Mouse (Mus musculus): ENCODE data around the gene H2al1a. TPM values are rescaled to one million over a fixed set of nuclear protein-coding genes. Genes with fewer than 3 reads are reported as not detected.
A peak's percentile ranks its signal among the peaks of the same experiment; 100 is the strongest.
"Not testable (repeated sequence)": the region's sequence is repeated elsewhere in the genome, so short reads cannot be mapped to it uniquely, and the experiment has no call there.

The H2al1a gene
- total RNA-seq (2015) (not detected in 2 replicates), total RNA-seq (2017) (not detected in 2 replicates)

DNA sequence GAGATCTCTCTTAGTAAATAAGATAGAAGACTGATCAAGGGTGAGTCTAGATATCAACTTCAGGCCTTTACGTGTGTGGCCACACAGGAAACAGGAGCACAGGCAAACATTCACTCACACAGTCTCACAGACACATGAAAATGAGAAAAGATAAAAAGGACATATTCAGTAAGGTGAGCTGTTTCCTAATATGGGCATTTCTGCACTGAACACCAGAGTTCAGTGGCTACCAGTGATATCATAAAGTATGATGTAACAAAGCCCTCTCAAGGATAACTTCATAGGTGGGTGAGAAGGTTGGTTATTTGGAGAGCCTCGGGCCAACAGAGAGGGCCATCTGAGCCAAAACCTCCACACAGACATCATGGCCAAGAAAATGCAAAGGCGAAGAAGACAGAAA is at the start of gene H2al1a:
H2al1a (plus strand) TSS at position 301 of the 400 bp plus-strand sequence.
- not testable (repeated sequence) for ATAC-seq (replicated peaks; ENCODE audit: poor library complexity)

- ATAC-seq (replicated peaks; ENCODE audit: poor library complexity) = no peak
Measured at GRCm38 (mm10) chrX:11250155-11250554, 48.9 kb upstream of the H2al1a start.

DNA sequence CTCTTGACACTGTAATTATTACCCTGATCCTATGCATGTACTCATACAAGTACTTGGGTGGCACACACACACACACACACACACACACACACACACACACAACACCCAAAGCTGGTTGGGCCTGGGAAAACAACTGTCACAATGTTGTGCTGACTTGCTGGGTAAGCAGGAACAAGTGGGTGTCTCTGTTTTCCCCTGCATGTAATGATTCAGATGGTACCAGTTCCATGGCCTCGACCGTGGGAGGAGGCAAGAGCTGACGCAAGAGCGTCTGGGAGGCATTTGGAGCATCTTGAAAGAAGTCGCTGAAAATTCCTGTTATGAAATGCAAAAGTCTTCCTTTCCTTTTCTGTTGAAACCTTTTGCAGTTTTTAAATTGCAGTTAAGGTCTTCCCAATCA is 45.0 kb upstream of the H2al1a start:
- peak; percentile 58; the same call in 1 of the 2 replicates for ATAC-seq (replicated peaks; ENCODE audit: poor library complexity)

GRCm38 (mm10) chrX:11254521-11255207 is 44.4 kb upstream of the H2al1a start:
- ATAC-seq (replicated peaks; ENCODE audit: poor library complexity) = peak; percentile 50; the same call in 1 of the 2 replicates

- no peak for ATAC-seq (replicated peaks; ENCODE audit: poor library complexity)
Measured at GRCm38 (mm10) chrX:11255564-11256360, 43.3 kb upstream of the H2al1a start.

- no peak for ATAC-seq (replicated peaks; ENCODE audit: poor library complexity)
Measured at GRCm38 (mm10) chrX:11264918-11265317, 34.1 kb upstream of the H2al1a start.

GRCm38 (mm10) chrX:11267791-11268190 is 31.3 kb upstream of the H2al1a start:
- ATAC-seq (replicated peaks; ENCODE audit: poor library complexity) = no peak

DNA sequence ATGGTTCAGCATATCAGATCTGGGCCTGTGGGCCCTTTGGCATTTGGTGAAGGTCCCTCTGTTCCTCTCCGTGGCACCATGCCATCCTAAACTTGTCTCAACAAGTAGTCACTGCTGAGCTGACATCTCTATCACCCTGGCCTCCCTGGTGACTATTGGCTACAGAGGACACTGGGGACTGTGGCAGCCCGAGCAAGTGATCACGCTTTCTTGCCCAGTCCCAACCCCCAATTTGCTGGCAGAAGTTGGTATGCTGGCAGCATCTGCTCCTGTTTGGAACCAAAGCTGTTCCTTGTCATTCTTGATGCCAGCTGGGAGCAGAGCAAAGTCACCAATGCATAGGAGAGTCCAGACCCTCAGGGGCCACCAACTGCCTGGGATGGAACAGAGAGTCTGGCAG is 30.0 kb upstream of the H2al1a start:
- no peak for ATAC-seq (replicated peaks; ENCODE audit: poor library complexity)

DNA sequence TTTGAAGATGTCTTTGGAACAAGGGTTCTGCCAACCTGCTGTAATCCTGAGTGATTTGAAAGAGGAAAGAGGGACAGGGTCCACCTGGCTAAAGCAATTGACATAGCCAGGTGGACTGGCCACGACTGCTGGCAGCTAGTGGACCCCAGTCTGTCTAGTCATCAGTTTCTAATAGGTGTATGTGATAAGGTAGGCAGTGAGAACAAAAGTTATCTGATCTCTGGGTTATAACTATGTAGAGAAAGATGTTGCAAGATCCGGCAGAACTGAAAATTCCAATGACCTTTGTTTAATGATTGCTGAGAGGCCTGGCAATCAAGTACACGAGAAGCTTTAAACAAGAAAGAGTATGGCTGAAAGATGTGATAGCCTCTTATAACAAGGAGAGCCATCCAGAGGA is 25.9 kb upstream of the H2al1a start:
- ATAC-seq (replicated peaks; ENCODE audit: poor library complexity) = no peak

DNA sequence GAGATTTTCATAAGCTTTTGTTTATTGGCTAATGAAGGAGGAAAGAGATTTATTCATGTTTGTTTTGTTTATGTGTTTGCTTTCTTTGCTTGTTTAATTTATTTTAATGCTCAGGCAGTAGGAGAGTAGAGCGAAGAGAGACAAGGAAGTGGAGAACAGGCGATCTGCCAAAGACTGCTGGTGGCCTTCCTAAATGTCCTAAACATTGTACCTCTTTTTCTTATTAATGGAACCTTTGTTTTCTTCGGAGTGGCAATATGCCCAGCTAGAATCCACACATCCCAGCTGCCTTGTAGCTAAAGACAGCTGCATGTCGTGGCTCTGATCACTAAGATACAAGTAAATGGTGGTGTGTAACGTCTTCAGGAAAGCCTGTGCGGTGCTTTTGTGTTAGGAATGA is 22.0 kb upstream of the H2al1a start:
- ATAC-seq (replicated peaks; ENCODE audit: poor library complexity) = no peak

GRCm38 (mm10) chrX:11280741-11281140 is 18.3 kb upstream of the H2al1a start:
- no peak for ATAC-seq (replicated peaks; ENCODE audit: poor library complexity)

DNA sequence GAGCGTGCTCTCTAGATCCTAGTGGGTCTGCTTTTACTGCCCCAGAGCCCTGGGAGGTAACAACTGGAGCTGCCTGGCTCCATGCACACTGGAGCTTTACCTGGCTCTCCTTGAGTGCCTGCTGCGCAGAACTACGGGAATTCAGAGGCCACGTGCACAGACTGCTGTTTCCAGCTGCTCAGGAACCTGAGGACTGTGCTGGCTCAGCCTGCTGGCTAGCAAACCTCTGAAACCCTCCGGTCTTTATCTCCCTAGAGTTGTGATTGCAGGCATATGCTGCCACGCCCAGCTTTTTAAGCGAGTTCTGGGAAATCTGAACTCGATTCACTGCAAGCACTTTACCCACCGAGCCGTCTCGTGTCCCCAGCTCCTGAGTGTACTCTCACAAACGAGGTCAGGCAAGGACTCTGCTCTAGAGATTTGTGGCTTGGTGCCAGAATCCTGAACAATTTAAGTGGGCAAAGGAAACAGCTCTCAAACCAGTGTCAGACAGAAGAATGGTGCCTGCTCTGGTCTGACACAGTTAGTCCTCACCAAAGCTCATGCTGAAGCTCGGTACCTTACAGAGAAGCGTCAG is 10.7 kb upstream of the H2al1a start:
- no peak for ATAC-seq (replicated peaks; ENCODE audit: poor library complexity)

- no peak for ATAC-seq (replicated peaks; ENCODE audit: poor library complexity)
Measured at GRCm38 (mm10) chrX:11289244-11289643, 9.8 kb upstream of the H2al1a start.

DNA sequence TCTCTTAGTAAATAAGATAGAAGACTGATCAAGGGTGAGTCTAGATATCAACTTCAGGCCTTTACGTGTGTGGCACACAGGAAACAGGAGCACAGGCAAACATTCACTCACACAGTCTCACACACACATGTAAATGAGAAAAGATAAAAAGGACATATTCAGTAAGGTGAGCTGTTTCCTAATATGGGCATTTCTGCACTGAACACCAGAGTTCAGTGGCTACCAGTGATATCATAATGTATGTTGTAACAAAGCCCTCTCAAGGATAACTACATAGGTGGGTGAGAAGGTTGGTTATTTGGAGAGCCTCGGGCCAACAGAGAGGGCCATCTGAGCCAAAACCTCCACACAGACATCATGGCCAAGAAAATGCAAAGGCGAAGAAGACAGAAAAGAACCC is 3.1 kb downstream of the H2al1a start, which contains the start of gene H2al1b:
H2al1b (plus strand) TSS at position 301 of the 400 bp plus-strand sequence.
- not testable (repeated sequence) for ATAC-seq (replicated peaks; ENCODE audit: poor library complexity)

- not testable (repeated sequence) for ATAC-seq (replicated peaks; ENCODE audit: poor library complexity)
Measured at GRCm38 (mm10) chrX:11305355-11305754, 6.3 kb downstream of the H2al1a start, which contains the start of gene H2al1c. TSS of gene H2al1c (plus strand) at chrX:11305655.

DNA sequence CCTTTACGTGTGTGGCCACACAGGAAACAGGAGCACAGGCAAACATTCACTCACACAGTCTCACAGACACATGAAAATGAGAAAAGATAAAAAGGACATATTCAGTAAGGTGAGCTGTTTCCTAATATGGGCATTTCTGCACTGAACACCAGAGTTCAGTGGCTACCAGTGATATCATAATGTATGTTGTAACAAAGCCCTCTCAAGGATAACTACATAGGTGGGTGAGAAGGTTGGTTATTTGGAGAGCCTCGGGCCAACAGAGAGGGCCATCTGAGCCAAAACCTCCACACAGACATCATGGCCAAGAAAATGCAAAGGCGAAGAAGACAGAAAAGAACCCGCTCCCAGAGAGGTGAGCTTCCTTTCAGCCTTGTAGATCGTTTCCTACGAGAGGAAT is 9.5 kb downstream of the H2al1a start, which contains the start of gene H2al1d:
H2al1d (plus strand) TSS at position 301 of the 400 bp plus-strand sequence.
- not testable (repeated sequence) for ATAC-seq (replicated peaks; ENCODE audit: poor library complexity)

- not testable (repeated sequence) for ATAC-seq (replicated peaks; ENCODE audit: poor library complexity)
Measured at GRCm38 (mm10) chrX:11311634-11312033, 12.6 kb downstream of the H2al1a start, which contains the start of gene H2al1e. TSS of gene H2al1e (plus strand) at chrX:11311934.

- ATAC-seq (replicated peaks; ENCODE audit: poor library complexity) = not testable (repeated sequence)
Measured at GRCm38 (mm10) chrX:11314858-11315257, 15.8 kb downstream of the H2al1a start, which contains the start of gene H2al1f. TSS of gene H2al1f (plus strand) at chrX:11315158.

GRCm38 (mm10) chrX:11317956-11318355 is 18.9 kb downstream of the H2al1a start, which contains the start of gene H2al1g:
TSS of gene H2al1g (plus strand) at chrX:11318256.
- not testable (repeated sequence) for ATAC-seq (replicated peaks; ENCODE audit: poor library complexity)

DNA sequence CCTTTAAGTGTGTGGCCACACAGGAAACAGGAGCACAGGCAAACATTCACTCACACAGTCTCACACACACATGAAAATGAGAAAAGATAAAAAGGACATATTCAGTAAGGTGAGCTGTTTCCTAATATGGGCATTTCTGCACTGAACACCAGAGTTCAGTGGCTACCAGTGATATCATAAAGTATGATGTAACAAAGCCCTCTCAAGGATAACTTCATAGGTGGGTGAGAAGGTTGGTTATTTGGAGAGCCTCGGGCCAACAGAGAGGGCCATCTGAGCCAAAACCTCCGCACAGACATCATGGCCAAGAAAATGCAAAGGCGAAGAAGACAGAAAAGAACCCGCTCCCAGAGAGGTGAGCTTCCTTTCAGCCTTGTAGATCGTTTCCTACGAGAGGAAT is 22.1 kb downstream of the H2al1a start, which contains the start of gene H2al1h:
H2al1h (plus strand) TSS at position 301 of the 400 bp plus-strand sequence.
- ATAC-seq (replicated peaks; ENCODE audit: poor library complexity) = not testable (repeated sequence)

GRCm38 (mm10) chrX:11324359-11324758 is 25.3 kb downstream of the H2al1a start, which contains the start of gene H2al1i:
TSS of gene H2al1i (plus strand) at chrX:11324659.
- not testable (repeated sequence) for ATAC-seq (replicated peaks; ENCODE audit: poor library complexity)
